Mouse (Mus musculus): ENCODE data around the gene Tom1l2.
A peak's percentile ranks its signal among the peaks of the same experiment; 100 is the strongest.

DNA sequence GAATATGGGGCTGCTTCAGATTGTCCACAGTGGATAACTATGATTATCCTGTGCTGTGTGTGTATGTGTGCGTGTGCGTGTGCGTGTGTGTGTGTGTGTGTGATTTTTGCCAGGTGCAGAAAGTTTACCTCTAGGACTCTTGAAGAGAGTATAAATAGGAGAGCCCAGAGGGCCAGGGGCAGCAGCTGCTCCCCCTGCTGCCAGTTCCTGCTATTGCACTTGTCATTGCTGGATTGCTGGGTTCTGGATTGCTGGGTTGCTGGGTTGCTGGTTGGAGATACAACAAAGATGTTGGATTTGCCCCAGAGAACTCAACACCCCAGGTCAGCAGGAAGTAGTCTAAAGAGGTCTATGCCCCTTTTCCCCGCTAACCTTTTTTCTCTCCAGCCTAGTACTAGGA lies 14.4 kb downstream of the Tom1l2 start:
- TF ChIP-seq POLR2A (IDR thresholded peaks at IDR 0.05; ENCODE audit: low read depth, low read length) (no peak), CTCF (conservative IDR thresholded peaks at IDR 0.05; ENCODE audit: insufficient read depth, insufficient read length, low read depth, low read length) (peak; percentile 64)
